Mouse (Mus musculus) bone marrow macrophage, adult 2 months (primary cell): ENCODE data around the gene Anks1b. TPM values are rescaled to one million over a fixed set of nuclear protein-coding genes. Genes with fewer than 3 reads are reported as not detected.
A peak's percentile ranks its signal among the peaks of the same experiment; 100 is the strongest.

Source experiments
- H3K27ac ChIP-seq: 2 replicates; pipeline ENCODE4 v1.5.1; 2012; ENCODE audit warnings: low read depth, low read length; ENCODE audit not compliant: insufficient read depth
- H3K4me1 ChIP-seq: 2 replicates; pipeline ENCODE4 v1.6.1; 2012; ENCODE audit warnings: low read length; ENCODE audit not compliant: control insufficient read depth, insufficient read depth
- H3K4me3 ChIP-seq: 2 replicates; pipeline ENCODE4 v1.5.1; 2012; ENCODE audit warnings: mild to moderate bottlenecking, low read length, moderate library complexity; ENCODE audit not compliant: insufficient read depth
- CTCF ChIP-seq: IDR thresholded peaks from 2 replicates; pipeline ENCODE4 v1.5.1; 2012; ENCODE audit warnings: low read depth, mild to moderate bottlenecking, low read length, moderate library complexity
- POLR2A ChIP-seq: IDR thresholded peaks from 2 replicates; pipeline ENCODE4 v1.6.1; 2012; ENCODE audit warnings: mild to moderate bottlenecking, low read depth, low read length, borderline replicate concordance
- polyA plus RNA-seq: library from polyadenylated mRNA; stranded (reverse); fragments of >200 nt; gene quantifications from 2 replicates; pipeline ENCODE4 v1.2.4, GENCODE M21; 2012; ENCODE audit not compliant: missing spikeins, insufficient read depth, insufficient read length

Anks1b gene
- polyA plus RNA-seq, 1 experiment: not detected

GRCm38 (mm10) chr10:90974084-90974483 lies 1100.8 kb downstream of the Anks1b start:
- Histone ChIP-seq H3K27ac (no peak overlapping the region), H3K4me3 (no peak overlapping the region), H3K4me1 (peaks cover 4% of the 10 kb centered on the region; the same call in 1 of the 2 replicates)
- TF ChIP-seq CTCF (no peak), POLR2A (no peak)

DNA sequence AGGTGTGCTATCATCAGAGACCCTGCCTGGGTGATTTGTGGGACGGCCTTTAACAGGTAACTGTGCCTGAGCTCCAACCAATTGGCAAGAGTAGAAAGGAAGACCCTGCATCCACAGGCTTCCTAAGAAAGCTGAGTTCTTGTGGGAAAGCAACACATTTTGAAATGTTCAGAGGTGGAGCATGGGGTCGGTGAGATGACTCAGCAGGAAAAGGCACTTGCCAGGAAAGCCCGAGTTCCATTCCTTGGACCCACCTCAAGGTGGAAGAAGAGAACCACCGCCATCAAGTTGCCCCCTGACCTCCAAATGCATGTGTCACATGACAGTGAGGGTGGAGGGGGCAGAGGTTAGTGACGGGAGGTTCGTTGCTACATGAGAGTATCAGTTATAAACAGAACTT lies 1101.2 kb downstream of the Anks1b start:
- no peak for TF ChIP-seq POLR2A
- no peak for TF ChIP-seq CTCF
- H3K27ac ChIP-seq: no peak overlapping the region
- H3K4me3 ChIP-seq: no peak overlapping the region
- peaks cover 4% of the 10 kb centered on the region; the same call in 1 of the 2 replicates for H3K4me1 ChIP-seq

DNA sequence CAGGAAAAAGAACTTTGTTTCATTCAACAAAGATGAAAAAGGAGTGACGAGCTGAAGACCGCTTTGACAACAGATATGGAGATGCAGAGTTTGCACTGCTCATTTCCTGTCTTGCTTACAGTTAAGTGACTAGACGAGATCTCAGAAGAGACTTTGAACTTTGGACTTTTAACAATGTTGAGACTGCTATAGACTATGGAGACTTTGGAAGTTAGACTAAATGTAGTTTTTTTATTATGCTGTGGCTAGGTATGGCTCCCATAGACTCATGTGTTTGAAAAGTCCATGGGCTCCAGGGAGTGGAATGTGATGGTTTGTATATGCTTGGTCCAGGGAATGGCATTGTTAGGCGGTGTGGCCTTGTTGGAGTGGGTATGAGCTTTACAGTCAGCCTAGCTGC lies 1108.5 kb downstream of the Anks1b start:
- TF ChIP-seq POLR2A (no peak), CTCF (no peak)
- peaks cover 36% of the 10 kb centered on the region for H3K4me1 ChIP-seq
- no peak overlapping the region for H3K27ac ChIP-seq
- no peak overlapping the region for H3K4me3 ChIP-seq

- TF ChIP-seq POLR2A (no peak), CTCF (no peak)
- Histone ChIP-seq H3K4me3 (no peak overlapping the region), H3K4me1 (peaks cover 36% of the 10 kb centered on the region), H3K27ac (peak overlapping the region; percentile 97)
Measured at GRCm38 (mm10) chr10:90983046-90983445, 1109.7 kb downstream of the Anks1b start.

DNA sequence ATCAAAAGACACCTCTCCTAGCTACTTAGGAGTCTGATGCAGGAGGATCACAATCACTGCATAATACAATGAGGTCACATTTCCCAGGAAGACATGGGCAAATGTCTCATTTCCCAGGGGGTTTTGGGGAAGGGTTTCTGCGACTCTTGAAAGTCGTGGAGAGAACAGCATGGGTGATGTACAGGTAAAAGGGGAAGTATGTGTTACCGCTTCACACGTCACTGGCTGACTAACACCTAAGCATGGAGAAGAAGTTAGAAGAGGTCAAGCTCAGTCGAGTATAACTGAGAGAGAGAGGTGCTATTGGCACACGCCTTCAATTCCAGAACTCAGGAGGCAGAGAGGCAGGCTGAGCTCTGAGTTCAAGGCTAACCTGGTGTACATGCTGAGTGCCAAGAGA lies 1117.0 kb downstream of the Anks1b start:
- Histone ChIP-seq H3K4me1 (no peaks in the 10 kb centered on the region), H3K27ac (no peak overlapping the region), H3K4me3 (no peak overlapping the region)
- TF ChIP-seq POLR2A (no peak), CTCF (no peak)

DNA sequence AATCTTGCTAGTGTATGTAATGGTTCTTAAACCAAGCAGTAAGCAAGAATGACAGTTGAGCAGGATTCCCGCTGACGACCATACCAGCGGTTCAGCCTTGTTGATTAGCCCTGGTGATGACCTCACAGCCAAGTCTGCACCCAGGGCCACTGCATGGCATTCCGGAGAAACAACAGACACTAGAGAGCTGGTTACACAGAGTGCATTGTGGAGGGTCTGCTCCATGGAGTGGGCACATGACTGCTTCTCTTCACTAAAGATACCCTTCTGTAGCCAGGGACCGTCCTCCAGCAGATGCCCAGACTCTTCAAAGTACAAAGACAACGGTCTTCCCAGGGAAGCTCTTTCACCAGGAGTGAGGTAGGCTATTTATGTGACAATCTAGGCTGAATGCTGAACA lies 1118.9 kb downstream of the Anks1b start:
- H3K4me3 ChIP-seq: no peak overlapping the region
- no peaks in the 10 kb centered on the region for H3K4me1 ChIP-seq
- H3K27ac ChIP-seq: no peak overlapping the region
- no peak for TF ChIP-seq POLR2A
- no peak for TF ChIP-seq CTCF

DNA sequence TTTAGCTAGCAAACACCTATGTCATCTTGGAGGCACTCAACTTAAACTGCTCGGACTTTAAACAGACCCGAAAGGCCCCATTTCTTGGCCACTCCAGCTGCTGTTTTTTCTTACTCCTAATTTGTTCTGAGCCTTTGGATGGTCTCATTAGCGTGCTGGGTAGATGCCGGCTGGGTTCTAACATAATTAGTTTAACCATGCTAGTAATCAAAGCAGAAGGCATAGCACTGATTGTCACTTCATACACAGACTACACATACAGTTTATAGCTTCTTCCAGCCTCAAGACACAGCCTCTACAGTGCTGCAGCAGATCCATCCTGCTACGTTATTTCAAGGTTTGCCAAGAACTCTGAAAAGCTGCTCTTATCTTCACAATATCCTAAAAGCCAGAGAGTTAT lies 1120.6 kb downstream of the Anks1b start:
- no peak overlapping the region for H3K27ac ChIP-seq
- TF ChIP-seq CTCF (no peak), POLR2A (no peak)
- no peak overlapping the region for H3K4me3 ChIP-seq
- H3K4me1 ChIP-seq: no peaks in the 10 kb centered on the region

DNA sequence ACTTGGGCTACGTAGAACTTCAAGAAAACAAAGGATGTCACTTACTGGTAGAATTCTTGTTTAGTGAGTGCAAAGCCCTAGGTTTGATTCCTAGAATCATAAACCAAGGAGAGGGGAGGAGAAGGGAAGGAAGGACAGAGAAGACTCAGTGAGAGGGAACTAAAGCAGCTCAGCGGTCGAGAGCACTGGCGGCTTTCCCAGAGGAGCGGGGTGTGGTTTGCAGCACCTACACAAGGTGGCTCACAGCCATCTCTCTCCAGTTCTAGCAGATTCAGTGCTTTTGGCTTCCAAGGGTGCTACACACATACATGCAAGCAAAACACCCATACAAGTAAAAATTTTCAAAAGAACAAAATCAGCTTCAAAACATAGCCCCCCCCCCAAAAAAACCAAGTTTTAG lies 1126.6 kb downstream of the Anks1b start:
- TF ChIP-seq POLR2A: no peak
- no peak for TF ChIP-seq CTCF

DNA sequence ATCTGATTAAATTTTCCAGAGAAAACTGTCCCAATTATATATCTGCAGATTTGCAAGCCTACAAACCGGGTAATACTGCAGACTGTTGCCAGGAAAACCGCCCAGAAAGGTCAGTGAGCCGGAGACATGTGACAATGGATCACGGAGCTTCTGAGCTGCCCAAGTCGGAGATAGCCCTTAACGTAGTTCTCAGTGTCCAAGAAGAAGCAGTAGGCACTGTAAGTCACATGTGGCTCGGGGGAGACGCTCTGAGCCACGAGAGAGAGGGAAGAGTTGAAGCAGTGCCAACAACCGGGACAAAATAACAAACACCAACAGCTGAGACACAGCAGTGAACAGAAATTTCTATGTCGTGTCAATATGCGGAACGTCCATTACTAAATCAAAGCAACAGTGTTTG lies 1128.1 kb downstream of the Anks1b start:
- TF ChIP-seq CTCF (no peak), POLR2A (no peak)
- H3K27ac ChIP-seq: no peak overlapping the region
- H3K4me3 ChIP-seq: no peak overlapping the region
- no peaks in the 10 kb centered on the region for H3K4me1 ChIP-seq

More for the DNA sequence above, 1126.6 kb downstream of the Anks1b start:
- Histone ChIP-seq H3K27ac (no peak overlapping the region), H3K4me3 (no peak overlapping the region), H3K4me1 (no peaks in the 10 kb centered on the region)

DNA sequence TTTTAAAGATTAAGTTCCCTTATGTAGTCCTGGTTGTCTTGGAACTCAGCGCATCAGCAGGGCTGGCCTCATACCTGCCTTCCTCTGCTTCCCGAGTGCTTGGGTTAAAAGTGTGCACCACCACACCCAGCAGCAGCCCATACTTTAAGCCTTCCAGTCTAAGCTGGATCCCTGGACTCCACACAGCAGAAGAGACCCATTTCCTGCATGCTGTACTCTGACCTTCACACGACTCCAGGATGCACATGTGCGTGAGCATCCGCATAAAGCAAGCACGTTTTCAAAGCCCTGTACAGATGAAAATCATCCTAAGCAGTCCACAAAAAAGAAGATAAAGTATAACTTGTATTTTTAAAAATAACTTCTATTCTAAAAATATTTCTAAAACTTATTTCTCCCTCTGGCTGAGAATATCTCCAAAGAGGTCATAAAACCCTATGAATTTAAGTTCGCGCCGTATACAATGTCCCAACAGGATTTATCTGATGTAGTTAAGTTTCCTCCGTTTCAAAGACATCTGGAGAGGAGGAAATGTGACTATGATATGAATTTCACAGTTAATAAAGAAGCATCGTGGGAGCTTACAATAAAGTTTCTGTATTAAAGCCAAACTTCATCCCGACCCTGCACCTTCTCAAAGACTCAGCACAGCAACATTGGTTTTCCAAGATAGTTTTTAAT lies 1132.7 kb downstream of the Anks1b start:
- TF ChIP-seq CTCF: no peak
- no peak for TF ChIP-seq POLR2A
- H3K27ac ChIP-seq: peak overlapping the region; percentile 45
- no peaks in the 10 kb centered on the region for H3K4me1 ChIP-seq
- H3K4me3 ChIP-seq: no peak overlapping the region

Other genes with a start within 250 kb of the Anks1b start
- gene Scyl2, start 187.2 kb upstream of the Anks1b start, polyA plus RNA-seq: 32.2 and 35.2 TPM in 2 replicates
- gene Actr6, start 141.2 kb upstream of the Anks1b start, polyA plus RNA-seq: 17.0 and 18.6 TPM in 2 replicates
- 25.3 and 28.5 TPM in 2 replicates for gene Uhrf1bp1l, start 128.5 kb upstream of the Anks1b start, polyA plus RNA-seq